Mouse (Mus musculus) gastrocnemius, postnatal 14 days (tissue): Measurements from ENCODE around the gene Lpcat2b. TPM values are rescaled to one million over a fixed set of nuclear protein-coding genes. Genes with fewer than 3 reads are reported as not detected.
"Not testable (repeated sequence)": the region's sequence is repeated elsewhere in the genome, so short reads cannot be mapped to it uniquely, and the experiment has no call there.

Experiments used
- DNase-seq: peaks from one replicate; pipeline ENCODE4 v3.0.0; 2021; ENCODE audit warnings: mixed read lengths
- intact Hi-C: fragments of 180-260 bp; cut with DNase I; formaldehyde crosslinking; loops from one replicate; pipeline ENCODE4 v1.15.1; 2025; ENCODE audit warnings: low total_unique reads
- long read RNA-seq, 2 experiments: library from polyadenylated mRNA; stranded (forward); transcript quantifications; one replicate each; pipeline ENCODE4 v2.0.0; 2021
- total RNA-seq, 2 experiments: library from RNA; stranded (reverse); gene quantifications; 2 replicates each; pipeline ENCODE4 v1.2.3; 2021

The Lpcat2b gene
- total RNA-seq, result not detected
- long read RNA-seq, experiment 1, result 0 reads
- long read RNA-seq, experiment 2, result 0 reads

DNA sequence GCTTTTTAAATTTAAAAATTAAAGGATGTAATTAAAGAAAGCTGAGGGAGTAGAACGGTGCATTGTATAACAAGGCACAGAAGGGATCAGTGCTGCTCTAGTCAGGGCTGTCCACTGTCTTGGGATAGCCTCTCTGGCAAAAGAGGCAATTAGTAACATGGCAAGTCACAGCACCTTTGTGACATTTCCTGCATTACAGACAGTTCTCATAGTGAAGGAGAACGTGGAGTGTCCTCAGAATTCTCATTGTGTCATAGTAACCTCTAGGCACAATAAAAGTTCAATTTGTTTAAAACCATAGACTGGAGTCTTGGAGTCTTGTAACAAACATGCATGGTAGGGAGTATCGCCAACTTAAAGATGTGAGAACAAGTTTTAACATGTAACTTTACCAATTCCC lies at the start of gene Lpcat2b:
Gene Lpcat2b (plus strand): TSS at position 301 of the 400 bp plus-strand sequence.
- intact Hi-C loops, result no loop called here
- no peak for DNase-seq

DNA sequence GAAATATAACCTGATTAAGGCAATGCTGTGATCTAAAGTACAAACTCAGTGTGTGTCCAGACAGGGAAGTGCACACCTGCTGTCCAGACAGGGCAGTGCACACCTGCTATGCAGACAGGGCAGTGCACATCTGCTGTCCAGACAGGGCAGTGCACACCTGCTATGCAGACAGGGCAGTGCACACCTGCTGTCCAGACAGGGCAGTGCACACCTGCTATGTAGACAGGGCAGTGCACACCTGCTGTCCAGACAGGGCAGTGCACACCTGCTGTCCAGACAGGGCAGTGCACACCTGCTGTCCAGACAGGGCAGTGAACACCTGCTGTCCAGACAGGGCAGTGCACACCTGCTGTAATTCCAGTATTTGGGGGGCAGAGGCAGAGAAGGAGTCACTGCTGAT lies 44.9 kb upstream of the Lpcat2b start:
- DNase-seq, intact Hi-C loops: not testable (repeated sequence)

DNA sequence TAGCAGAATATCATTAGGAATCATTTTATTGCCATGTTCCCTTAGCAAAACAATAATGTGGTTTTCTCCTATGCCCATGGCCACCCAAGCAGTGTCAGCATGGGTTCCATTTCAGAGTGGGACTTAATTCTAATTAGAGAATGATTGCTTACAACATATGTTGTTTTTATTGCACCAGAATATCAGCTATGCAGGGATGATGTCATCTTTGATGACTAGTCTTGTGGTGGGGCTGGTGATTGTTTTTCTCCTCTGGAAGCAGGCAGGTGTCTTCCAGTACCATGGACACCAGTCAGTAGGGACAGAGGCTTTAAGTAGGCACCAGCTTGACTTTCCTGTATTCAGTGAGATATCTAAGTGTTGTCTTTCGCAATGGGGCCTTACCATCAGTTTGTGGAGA lies 43.6 kb upstream of the Lpcat2b start:
- no peak for DNase-seq
- intact Hi-C loops, result no loop called here

DNA sequence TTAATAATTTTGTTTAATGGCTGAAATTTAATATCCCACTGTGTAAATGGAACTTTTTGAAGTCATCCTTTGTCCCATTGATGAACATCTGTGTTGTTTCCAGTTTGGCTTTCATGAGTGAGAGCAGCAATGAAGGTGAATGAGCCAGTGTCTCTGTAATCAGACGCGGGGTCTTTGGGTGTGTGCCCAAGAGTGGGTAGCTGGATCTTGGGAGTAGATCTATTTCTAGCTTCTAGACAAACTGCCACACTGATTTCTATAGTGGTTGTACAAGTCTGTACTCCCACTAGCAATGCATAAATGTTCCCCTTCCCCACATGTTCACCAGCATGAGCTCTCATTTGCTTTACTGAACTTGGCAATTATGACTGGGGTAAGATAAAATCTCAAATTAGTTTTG lies 42.0 kb upstream of the Lpcat2b start:
- no peak for DNase-seq
- intact Hi-C loops, result no loop called here

DNA sequence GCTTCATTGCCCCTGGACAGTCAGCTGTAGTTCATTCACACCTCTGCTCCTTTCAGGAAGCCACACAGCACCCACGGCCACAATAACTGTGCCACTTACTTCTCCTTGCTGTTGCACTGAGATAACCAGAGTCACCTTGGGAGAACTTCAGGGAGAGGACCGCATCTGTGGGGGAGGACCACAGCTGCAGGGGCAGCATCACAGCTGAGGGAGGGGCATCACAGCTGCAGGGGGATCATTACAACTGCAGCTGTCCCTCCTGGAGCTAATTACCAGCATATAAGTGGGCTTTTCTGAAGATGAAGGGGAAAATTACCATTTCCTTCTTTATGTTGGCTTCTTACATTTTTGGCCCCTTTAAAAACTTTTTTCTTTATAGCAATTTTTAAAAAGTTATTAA lies 36.9 kb upstream of the Lpcat2b start:
- intact Hi-C loops, result no loop called here
- no peak for DNase-seq

DNA sequence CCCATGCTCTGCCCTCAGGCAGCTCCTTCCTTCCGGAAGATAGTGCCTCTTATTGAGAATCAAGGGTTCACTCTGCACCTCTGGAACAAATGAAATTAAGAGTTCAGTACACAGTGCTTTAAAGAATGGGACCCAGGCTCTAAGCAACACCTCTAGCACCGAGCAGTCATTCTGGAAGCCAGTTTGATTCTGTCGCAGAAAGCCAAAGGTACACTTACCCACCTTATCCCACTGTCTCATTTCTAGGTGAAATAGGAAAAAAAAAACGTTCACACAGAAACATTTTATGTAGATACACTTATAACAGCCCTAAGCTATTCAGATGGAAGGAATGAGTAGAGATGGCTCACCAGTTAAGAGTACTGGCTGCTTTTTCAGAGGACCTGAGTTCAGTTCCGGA lies 28.9 kb upstream of the Lpcat2b start, which contains the start of gene Ephx4:
Gene Ephx4 (plus strand): TSS at position 301 of the 400 bp plus-strand sequence.
- no peak for DNase-seq
- intact Hi-C loops, result no loop called here

DNA sequence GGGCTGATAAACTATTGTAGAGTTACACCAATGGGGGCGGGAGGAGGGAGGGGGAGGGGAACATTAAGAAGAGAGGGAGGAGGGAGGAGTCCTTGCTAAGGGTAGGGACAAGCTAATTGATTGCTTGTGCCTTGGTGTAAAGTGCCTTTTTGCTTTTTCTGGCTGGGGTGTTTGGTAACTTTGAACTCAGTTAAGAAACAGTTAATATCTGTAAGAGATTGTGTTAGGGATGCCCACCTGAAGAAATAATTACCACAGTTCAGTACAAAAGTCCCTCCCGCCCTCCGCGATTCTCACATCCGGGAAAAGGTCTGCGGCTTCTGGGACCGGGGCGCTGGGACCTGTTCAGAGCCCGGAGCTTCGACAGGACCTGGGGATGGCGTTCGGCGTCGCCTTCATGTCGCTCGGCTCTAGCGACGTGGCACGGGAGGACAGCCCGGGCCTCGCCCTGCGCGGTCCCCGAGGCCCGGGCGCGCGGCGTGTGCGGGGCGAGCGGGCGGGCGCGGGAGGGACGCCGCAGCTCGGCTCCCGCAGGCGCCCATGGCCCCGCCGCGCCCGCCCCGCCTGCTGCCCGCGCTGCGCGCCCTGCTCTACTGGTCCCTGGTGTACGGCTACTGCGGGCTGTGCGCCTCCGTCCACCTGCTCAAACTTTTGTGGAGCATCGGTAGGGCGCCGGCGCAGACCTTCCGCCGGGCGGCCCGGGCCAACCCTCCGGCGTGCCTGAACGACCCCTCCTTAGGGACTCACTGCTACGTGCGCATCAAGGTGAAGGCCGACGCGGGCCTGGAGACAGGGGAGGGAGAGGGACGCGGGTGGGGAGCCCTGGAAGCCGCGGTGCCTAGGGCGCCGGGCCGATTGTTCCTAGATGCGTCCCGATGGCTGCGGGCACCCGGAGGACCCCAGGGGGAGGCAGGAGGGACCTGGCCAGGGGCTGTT lies 28.1 kb upstream of the Lpcat2b start:
- intact Hi-C loops, result no loop called here
- peak; percentile 23 for DNase-seq

DNA sequence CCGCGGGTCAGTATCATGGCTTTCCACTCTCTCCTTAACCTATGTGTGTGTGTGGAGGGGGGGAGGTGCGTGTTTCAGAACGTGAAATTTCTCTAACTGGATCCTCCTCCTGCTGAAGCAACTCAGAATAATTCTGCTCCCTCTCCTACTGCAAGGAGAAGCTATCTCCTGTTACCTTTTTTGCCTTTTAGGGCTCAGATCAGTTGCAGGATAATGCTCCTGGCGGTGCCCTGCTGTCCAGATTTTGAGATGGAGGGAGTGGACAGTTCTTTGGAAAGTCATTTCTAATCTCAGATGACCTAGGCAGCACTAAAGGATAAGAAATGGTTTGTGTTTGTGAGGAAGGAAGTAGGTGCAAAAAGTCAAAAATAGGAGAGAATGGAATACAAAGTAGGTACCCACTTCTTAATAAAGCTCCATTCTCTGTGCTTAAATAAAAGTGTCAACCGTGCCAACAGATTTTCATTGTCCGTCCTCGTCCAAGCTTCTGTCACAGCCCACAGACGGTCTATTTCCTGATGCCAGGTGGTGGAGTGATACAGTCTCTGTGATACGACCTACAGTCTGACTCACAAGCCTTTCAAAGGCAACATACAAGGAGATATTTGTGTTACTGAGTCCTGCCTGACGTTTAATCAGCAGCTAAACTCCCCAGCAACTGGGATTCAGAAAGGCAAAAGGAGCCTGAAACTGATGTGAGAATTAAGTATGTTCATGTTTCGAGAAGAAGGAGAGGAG lies 27.2 kb upstream of the Lpcat2b start:
- no peak for DNase-seq
- intact Hi-C loops, result no loop called here

DNA sequence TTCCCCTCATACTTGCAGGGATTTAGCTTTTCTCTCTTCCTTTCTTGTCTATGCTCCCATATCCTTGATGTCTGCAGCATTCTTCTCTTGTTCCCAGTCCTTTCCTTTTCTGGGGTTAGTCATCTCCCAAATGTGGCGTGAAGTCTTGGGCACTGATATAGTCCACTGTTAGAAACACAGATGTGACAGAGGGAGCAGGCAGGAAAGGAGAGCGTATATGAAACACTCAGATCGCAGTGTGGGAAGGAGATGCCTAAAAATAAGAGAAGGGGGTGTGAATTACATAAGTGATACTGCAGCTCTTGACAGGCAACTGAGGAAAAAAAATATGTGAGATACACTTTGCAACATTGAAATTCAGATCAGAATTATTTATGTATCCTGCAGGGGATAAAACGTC lies 26.0 kb upstream of the Lpcat2b start:
- intact Hi-C loops, result no loop called here
- DNase-seq, result no peak

DNA sequence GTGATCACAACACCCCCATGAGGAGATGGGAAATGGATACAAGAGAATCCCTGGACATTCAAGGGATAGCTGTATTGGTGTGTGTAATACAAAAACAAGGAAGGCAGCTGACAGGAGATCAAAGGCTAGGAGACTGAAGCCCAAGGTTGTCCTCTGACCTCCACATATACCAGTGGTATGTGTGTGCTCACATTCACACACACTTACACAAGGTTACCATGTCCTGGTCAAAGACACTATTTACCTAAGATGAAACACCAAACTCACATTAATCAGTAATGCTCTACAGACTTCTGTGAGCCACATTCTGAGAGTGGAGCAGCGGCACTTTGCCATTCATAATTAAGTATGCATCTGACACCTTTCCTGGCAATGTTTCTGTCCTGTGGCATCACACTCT lies 21.0 kb upstream of the Lpcat2b start:
- intact Hi-C loops, result no loop called here
- no peak for DNase-seq

DNA sequence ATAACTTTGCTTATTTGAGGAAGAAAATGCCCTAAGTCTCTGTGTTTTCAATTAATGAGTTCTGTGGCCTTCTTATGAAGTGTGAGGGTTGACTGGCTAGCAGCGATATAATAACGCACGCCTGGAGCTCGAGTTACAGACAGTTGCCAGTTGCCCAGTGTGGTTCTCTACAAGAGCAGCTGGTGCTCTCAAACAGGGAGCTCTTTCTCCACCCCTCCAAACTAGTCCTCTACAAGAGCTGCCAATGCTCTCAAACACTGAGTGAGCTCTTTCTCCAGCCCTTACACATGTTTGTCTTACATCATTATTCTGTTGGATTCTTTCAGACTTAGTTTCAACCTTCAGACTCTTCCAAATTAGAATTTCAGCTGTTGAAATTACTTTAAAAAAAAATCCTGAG lies 20.0 kb upstream of the Lpcat2b start:
- peak; percentile 34 for DNase-seq
- intact Hi-C loops, result no loop called here

DNA sequence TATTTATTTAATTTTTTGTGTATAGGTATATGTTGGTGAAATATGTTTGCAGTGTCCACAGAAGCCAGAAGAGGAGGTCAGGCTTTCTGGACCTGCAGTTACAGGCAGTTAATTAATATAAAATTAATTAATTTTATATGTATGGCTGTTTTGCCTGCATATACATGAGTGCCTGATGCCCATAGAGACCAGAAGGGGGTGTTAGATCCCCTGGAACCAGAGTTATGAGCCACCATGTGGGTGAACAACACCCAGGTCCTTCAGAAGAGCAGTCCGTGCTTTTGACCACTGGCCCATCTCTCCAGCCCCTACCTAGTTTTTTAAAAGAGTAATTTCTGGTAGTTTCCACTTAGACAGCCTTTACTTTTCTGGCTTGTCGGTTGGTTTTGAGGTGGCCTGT lies 19.1 kb upstream of the Lpcat2b start:
- intact Hi-C loops, result no loop called here
- DNase-seq, result no peak

DNA sequence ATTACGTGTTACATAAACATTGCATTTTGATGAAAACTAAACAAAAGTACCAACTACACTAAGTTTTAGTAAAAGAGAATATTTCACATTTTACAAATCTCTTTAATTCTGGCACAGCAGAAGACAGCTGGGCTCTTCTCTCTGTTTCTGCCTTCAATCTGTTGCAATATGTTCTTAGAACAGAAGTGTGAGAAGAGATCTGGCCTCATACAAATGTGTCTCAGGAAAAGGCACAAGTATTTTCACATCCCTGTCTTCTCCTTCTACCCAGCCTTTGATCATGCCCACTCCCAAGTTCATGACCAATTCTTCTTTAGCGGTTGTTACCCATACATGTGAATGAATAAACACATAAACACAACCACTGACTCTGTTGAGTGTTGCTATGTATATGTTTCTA lies 16.3 kb upstream of the Lpcat2b start:
- intact Hi-C loops, result no loop called here
- DNase-seq, result no peak

DNA sequence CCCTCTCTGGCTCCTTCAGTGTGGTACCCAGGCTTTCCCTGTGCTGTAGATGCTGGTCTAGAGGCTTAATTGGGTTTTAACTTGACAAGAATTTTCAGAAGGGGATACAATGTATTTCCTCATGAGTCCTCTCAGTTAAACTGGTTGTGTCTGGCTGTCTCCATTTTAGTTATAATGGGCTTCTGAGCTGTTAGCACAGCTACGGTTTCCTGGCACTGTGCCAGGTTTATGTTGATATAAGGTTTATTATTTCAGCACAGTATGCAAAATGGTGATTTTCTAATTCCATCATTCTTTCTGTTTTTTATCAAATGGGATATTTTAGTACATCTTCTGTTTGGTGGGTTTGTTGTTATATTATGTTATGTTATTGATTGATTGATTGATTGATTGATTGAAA lies 9.7 kb upstream of the Lpcat2b start:
- DNase-seq, result no peak

DNA sequence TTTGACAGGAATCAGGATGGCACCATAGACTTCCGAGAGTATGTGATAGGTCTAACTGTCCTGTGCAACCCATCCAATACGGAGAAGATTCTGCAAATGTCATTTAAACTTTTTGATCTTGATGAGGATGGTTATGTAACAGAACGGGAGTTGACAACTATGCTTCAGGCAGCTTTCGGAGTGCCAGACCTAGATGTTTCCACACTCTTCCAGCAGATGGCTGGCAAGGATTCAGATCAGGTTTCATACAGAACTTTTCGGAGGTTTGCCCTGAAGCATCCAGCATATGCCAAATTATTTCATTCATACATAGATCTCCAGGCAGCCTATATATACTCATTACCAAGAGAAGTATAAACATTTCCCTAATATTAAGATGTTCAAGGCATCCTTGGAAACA lies 2.7 kb downstream of the Lpcat2b start:
- intact Hi-C loops, result no loop called here
- no peak for DNase-seq

More for the DNA sequence above, 9.7 kb upstream of the Lpcat2b start:
- intact Hi-C loops, result no loop called here

DNA sequence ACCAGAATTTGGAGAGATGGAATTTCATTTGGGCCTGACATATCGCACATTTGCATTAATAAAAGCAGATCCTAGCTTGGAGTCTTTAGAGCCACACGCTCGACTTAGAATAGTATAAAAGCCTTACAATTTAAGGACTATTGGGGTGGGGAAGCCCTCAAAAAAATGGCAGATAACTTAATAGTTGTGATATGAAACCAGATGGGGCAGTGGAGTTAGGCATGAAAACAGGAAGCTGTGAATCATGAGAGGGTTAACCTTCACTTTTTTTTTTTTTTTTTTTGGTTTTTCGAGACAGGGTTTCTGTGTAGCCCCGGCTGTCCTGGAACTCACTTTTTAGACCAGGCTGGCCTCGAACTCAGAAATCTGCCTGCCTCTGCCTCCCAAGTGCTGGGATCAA lies 4.8 kb downstream of the Lpcat2b start:
- intact Hi-C loops, result no loop called here
- no peak for DNase-seq

DNA sequence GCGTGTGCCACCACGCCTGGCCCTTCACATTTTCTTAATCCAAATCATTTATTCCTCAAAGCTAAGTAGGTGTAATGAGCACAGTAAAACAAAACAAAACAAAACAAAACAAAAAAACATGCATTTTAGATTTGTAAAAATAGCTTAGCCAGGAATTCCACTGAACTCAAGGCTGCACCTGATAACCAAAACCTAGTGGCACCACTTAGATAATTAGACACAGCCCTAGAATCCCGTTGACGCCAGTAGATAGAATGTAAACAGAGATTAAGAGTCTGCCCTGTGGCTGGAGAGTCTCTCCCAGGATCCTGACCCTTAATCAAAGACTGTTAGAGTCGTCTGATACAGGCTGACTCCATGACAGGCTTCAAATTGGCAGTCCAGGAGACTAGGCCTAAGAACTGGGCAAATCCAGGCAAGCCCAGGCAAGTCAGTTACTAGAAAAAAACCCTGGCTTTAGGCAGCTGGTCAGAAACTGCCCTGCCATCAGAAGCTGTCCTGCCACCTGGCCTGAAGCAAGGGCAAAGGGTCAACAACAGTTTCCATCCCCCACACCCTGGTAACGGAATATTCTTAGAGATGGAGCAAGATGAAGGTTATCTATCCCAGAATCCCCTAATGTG lies 5.3 kb downstream of the Lpcat2b start:
- intact Hi-C loops, result no loop called here
- DNase-seq, result no peak

DNA sequence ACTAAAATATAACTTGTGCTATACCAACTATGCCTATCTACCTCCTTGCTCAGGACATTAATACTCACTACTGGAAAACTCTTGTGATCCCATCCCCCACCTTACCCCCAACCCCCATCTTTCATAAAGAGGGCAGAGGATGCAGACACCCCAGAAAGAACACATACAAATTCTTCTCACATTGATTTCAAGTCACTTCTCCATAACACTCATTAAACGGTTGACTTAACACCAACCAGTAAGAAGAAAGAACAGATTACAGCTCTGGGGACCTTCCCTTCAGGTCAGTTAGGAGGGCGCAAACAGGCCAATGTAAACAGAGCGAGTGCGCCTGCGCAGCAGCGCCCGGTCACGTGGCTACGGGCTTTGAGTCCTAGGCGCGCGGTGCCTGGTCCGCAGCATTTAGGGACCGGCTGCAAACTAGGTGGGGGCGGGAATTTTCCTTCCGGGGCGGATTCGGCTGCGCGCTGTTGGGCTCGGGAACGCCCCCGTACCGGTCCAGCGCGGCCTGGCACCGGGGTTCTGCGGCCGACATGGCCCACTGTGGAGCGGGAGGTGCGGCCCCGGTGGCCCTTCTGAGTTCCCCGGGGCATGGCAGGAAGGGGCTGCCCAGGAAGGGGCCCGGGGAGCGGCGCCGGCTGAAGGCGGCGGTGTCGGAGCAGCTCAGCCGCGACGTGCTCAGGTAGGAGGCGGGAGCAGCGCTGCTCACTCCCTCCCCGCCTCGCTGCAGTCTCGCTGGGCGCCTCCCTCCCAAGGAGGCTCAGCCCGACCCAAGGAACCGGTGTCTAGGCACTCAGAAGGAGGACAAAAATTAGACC lies 6.3 kb downstream of the Lpcat2b start, which contains the start of gene Btbd8:
Gene Btbd8 (plus strand): TSS at position 534 of the 818 bp plus-strand sequence.
- DNase-seq, result peak; percentile 94
- intact Hi-C loops, result no loop called here

DNA sequence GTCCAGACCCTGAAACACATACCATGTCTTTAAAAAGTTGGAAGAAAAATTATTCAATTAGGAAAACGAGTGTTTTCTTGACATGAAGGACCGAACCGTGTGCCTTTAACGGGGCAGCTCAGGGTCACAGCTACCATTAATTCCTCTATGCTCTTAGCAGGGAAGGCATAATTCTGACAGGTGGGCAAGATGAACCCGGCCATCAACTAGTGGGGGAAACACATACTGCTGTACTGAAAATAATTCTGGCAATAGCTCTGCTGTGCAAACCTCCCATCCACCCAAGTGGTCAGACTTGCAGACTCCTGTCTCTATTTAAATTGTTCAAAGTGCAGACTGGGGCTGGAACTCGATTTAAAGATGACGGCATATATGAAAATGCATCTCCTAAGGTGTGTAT lies 7.0 kb downstream of the Lpcat2b start:
- intact Hi-C loops, result no loop called here
- DNase-seq, result no peak
